Mouse (Mus musculus) liver, adult 2 months (tissue): ENCODE measurements around the gene Kif9. TPM values are rescaled to one million over a fixed set of nuclear protein-coding genes. Genes with fewer than 3 reads are reported as not detected.
A peak's percentile ranks its signal among the peaks of the same experiment; 100 is the strongest.

Experiments used
- DNase-seq: peaks from one replicate; pipeline ENCODE4 v3.0.0-alpha.2; 2011; ENCODE audit warnings: low read depth, low spot score; ENCODE audit errors: extremely low read depth
- H3K27ac ChIP-seq: fragments of 200-500 bp; replicated peaks from 2 replicates; pipeline ENCODE4 v1.5.1; 2012; ENCODE audit warnings: low read depth, mild to moderate bottlenecking, control low read depth, inconsistent platforms, low read length; ENCODE audit not compliant: insufficient read depth
- H3K27me3 ChIP-seq: fragments of 200-500 bp; 2 replicates; pipeline ENCODE4 v1.6.1; 2012; ENCODE audit warnings: mild to moderate bottlenecking, moderate library complexity, low read length, inconsistent platforms; ENCODE audit not compliant: control insufficient read depth, insufficient read depth
- H3K36me3 ChIP-seq: fragments of 200-500 bp; 2 replicates; pipeline ENCODE4 v1.6.1; 2012; ENCODE audit warnings: low read length, inconsistent platforms; ENCODE audit not compliant: control insufficient read depth, insufficient read depth
- H3K4me1 ChIP-seq: fragments of 200-500 bp; 2 replicates; pipeline ENCODE4 v1.6.1; 2011; ENCODE audit warnings: low read length; ENCODE audit not compliant: control insufficient read depth, insufficient read depth
- H3K4me3 ChIP-seq: fragments of 200-500 bp; 2 replicates; pipeline ENCODE4 v1.5.1; 2011; ENCODE audit warnings: low read depth, mild to moderate bottlenecking, control low read depth, low read length, moderate library complexity; ENCODE audit not compliant: insufficient read depth
- H3K79me2 ChIP-seq: fragments of 200-500 bp; 2 replicates; pipeline ENCODE4 v1.6.1; 2012; ENCODE audit warnings: inconsistent platforms, mild to moderate bottlenecking, low read length, moderate library complexity; ENCODE audit not compliant: control insufficient read depth, insufficient read depth
- H3K9ac ChIP-seq: fragments of 200-500 bp; 2 replicates; pipeline ENCODE4 v1.6.1; 2012; ENCODE audit warnings: low read depth, mild to moderate bottlenecking, control low read depth, inconsistent platforms, low read length
- CTCF ChIP-seq: fragments of 200-500 bp; IDR thresholded peaks from 2 replicates; pipeline ENCODE4 v1.5.1; 2011; ENCODE audit warnings: low read depth, low read length, control low read depth
- POLR2A ChIP-seq: fragments of 200-500 bp; IDR thresholded peaks from 2 replicates; pipeline ENCODE4 v1.6.1; 2011; ENCODE audit warnings: low read length, control low read depth; ENCODE audit not compliant: insufficient read depth; ENCODE audit errors: extremely low read depth
- WGBS: fragments of 180-500 bp; shearing (Covaris S2); methylation state at CpG from one replicate; pipeline ENCODE4 v1.1.7; 2018; 5-methylcytosine and 5-hydroxymethylcytosine counted together
- polyA plus RNA-seq: library from polyadenylated mRNA; depleted of rRNA; stranded (reverse); fragments of >200 nt; gene quantifications from 2 replicates; pipeline ENCODE4 v1.2.3, GENCODE M21; 2012; rRNA removed
- total RNA-seq: library from RNA; depleted of rRNA; stranded (reverse); fragments of >200 nt; gene quantifications from 2 replicates; pipeline ENCODE4 v1.2.3, GENCODE M21; 2014; rRNA removed

Gene Kif9
- 0.40 and 0.55 TPM in 2 replicates for total RNA-seq
- polyA plus RNA-seq = 0.18 and 0.35 TPM in 2 replicates

GRCm38 (mm10) chr9:110476124-110477091 is at the start of gene Kif9, which contains the start of gene Klhl18:
Gene Kif9 (plus strand): TSS chr9:110476958.
Gene Klhl18 (minus strand): TSS chr9:110476694.
- TF ChIP-seq POLR2A (peak; percentile 86), CTCF (no peak)
- peak; percentile 91 for DNase-seq
- H3K27me3 ChIP-seq = no peaks in the 10 kb centered on the region
- H3K27ac ChIP-seq = peak within 1 kb of the TSS; percentile 53
- H3K4me1 ChIP-seq = peaks cover 6% of the 10 kb centered on the region
- no peaks in the 10 kb centered on the region for H3K79me2 ChIP-seq
- no peaks in the 10 kb centered on the region for H3K36me3 ChIP-seq
- H3K4me3 ChIP-seq = peak within 1 kb of the TSS; percentile 77
- WGBS = under 1% methylated on average over 53 of the region's 53 CpGs
- peak within 1 kb of the TSS; percentile 82 for H3K9ac ChIP-seq

- Histone ChIP-seq H3K79me2 (no peaks in the 10 kb centered on the region), H3K9ac (no peak overlapping the region), H3K4me3 (no peak overlapping the region), H3K27ac (no peak overlapping the region), H3K27me3 (no peaks in the 10 kb centered on the region), H3K4me1 (no peaks in the 10 kb centered on the region), H3K36me3 (peaks cover 3% of the 10 kb centered on the region; the same call in 1 of the 2 replicates)
- no peak for TF ChIP-seq CTCF
- TF ChIP-seq POLR2A = no peak
- WGBS = 86% methylated on average over 8 of the region's 8 CpGs
- no peak for DNase-seq
Measured at GRCm38 (mm10) chr9:110431241-110431640, 45.5 kb upstream of the Kif9 start.

GRCm38 (mm10) chr9:110433045-110433444 is 43.7 kb upstream of the Kif9 start:
- H3K36me3 ChIP-seq = peaks cover 3% of the 10 kb centered on the region; the same call in 1 of the 2 replicates
- DNase-seq = no peak
- H3K27me3 ChIP-seq = no peaks in the 10 kb centered on the region
- H3K4me1 ChIP-seq = no peaks in the 10 kb centered on the region
- no peak for TF ChIP-seq CTCF
- TF ChIP-seq POLR2A = no peak
- no peak overlapping the region for H3K27ac ChIP-seq
- 97% methylated on average over 2 of the region's 2 CpGs for WGBS
- no peaks in the 10 kb centered on the region for H3K79me2 ChIP-seq
- H3K9ac ChIP-seq = no peak overlapping the region
- H3K4me3 ChIP-seq = no peak overlapping the region

- H3K27ac ChIP-seq = no peak overlapping the region
Measured at GRCm38 (mm10) chr9:110436041-110436440, 40.7 kb upstream of the Kif9 start.

GRCm38 (mm10) chr9:110440049-110440448 is 36.7 kb upstream of the Kif9 start:
- H3K27me3 ChIP-seq = no peaks in the 10 kb centered on the region
- no peak overlapping the region for H3K4me3 ChIP-seq
- TF ChIP-seq POLR2A (no peak), CTCF (no peak)
- DNase-seq = no peak
- H3K36me3 ChIP-seq = no peaks in the 10 kb centered on the region; the same call in 1 of the 2 replicates
- 72% methylated on average over 5 of the region's 5 CpGs for WGBS
- H3K27ac ChIP-seq = no peak overlapping the region
- H3K9ac ChIP-seq = no peak overlapping the region
- H3K79me2 ChIP-seq = no peaks in the 10 kb centered on the region
- no peaks in the 10 kb centered on the region for H3K4me1 ChIP-seq

More at GRCm38 (mm10) chr9:110436041-110436440, 40.7 kb upstream of the Kif9 start:
- Histone ChIP-seq H3K4me3 (no peak overlapping the region), H3K4me1 (no peaks in the 10 kb centered on the region), H3K79me2 (no peaks in the 10 kb centered on the region), H3K9ac (no peak overlapping the region), H3K27me3 (no peaks in the 10 kb centered on the region), H3K36me3 (peaks cover 3% of the 10 kb centered on the region; the same call in 1 of the 2 replicates)
- 97% methylated on average over 11 of the region's 11 CpGs for whole genome bisulfite sequencing
- TF ChIP-seq POLR2A = no peak
- TF ChIP-seq CTCF = no peak
- no peak for DNase-seq
